Mouse (Mus musculus) kidney, embryonic 14.5 days (tissue): ENCODE data around the gene Cd164. TPM values are rescaled to one million over a fixed set of nuclear protein-coding genes. Genes with fewer than 3 reads are reported as not detected.

Source experiments
- ATAC-seq: fragments of 200-750 bp; cut with Nextera tagmentation; 2 replicates; pipeline ENCODE4 v1.8.0; 2017; ENCODE audit warnings: moderate number of reproducible peaks, mild to moderate bottlenecking, moderate TSS enrichment, moderate library complexity; ENCODE audit not compliant: low FRiP score, low TSS enrichment
- H3K27ac ChIP-seq: fragments of 300-500 bp; sonication (generic); 2 replicates; pipeline ENCODE4 v1.5.1; 2014; ENCODE audit warnings: low read depth, mild to moderate bottlenecking, low read length, moderate library complexity, mixed read lengths
- H3K27me3 ChIP-seq: fragments of 300-500 bp; sonication (generic); 2 replicates; pipeline ENCODE4 v1.6.1; 2014; ENCODE audit warnings: mild to moderate bottlenecking, low read length; ENCODE audit not compliant: control insufficient read depth, insufficient read depth
- H3K36me3 ChIP-seq: fragments of 300-500 bp; sonication (generic); 2 replicates; pipeline ENCODE4 v1.6.1; 2014; ENCODE audit warnings: low read length, mixed read lengths; ENCODE audit not compliant: control insufficient read depth, insufficient read depth
- H3K4me1 ChIP-seq: fragments of 300-500 bp; sonication (generic); 2 replicates; pipeline ENCODE4 v1.6.1; 2014; ENCODE audit warnings: low read length, mixed read lengths; ENCODE audit not compliant: control insufficient read depth, insufficient read depth
- H3K4me2 ChIP-seq: fragments of 300-500 bp; sonication (generic); replicated peaks from 2 replicates; pipeline ENCODE4 v1.6.1; 2014; ENCODE audit warnings: low read depth, mild to moderate bottlenecking, low read length
- H3K4me3 ChIP-seq: fragments of 300-500 bp; sonication (generic); 2 replicates; pipeline ENCODE4 v1.5.1; 2014; ENCODE audit warnings: mild to moderate bottlenecking, low read length
- H3K9ac ChIP-seq: fragments of 300-500 bp; sonication (generic); 2 replicates; pipeline ENCODE4 v1.6.1; 2014; ENCODE audit warnings: low read depth, mild to moderate bottlenecking, low read length, moderate library complexity
- H3K9me3 ChIP-seq: fragments of 300-500 bp; sonication (generic); 2 replicates; pipeline ENCODE4 v1.6.1; 2016; ENCODE audit warnings: low read length; ENCODE audit not compliant: control insufficient read depth
- WGBS: fragments of 180-500 bp; shearing (Covaris S2); extraction: QIAGEN DNeasy Blood & Tissue Kit; methylation state at CpG from one replicate; pipeline ENCODE4 v1.1.7; 2014; 5-methylcytosine and 5-hydroxymethylcytosine counted together
- polyA plus RNA-seq: library from polyadenylated mRNA; unstranded; fragments of >200 nt; fragmentation: Nextera tagmentation; extraction: Ambion mirVana; gene quantifications from 2 replicates; pipeline ENCODE4 v1.2.1, GENCODE M21; 2014

The Cd164 gene
- polyA plus RNA-seq, 1 experiment from 2014 or later, result 221 TPM

DNA sequence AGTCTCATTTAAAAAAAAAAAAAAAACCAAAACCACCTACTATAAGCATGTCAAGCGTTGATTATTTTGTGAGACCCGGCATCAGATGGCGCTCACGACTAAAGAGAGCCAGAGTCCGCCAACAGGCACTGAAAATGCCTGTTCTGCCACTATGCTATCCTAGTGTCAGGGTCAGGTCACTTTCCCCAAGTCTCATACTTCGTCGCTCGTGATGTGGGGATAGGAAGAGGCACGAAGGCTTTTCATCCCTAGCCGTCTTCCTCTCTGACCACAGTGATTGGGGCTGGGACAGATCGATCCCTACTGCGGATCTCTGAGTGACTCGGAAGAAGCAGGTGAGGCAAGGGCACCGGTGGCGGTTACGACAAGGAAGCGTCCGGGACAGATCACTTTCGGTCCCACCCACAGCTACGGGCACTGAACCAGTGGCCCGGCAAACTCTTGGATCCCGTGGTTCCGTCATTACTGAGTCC lies 670 bp upstream of the Cd164 start:
- WGBS, result under 1% methylated on average over 23 of the region's 23 CpGs

DNA sequence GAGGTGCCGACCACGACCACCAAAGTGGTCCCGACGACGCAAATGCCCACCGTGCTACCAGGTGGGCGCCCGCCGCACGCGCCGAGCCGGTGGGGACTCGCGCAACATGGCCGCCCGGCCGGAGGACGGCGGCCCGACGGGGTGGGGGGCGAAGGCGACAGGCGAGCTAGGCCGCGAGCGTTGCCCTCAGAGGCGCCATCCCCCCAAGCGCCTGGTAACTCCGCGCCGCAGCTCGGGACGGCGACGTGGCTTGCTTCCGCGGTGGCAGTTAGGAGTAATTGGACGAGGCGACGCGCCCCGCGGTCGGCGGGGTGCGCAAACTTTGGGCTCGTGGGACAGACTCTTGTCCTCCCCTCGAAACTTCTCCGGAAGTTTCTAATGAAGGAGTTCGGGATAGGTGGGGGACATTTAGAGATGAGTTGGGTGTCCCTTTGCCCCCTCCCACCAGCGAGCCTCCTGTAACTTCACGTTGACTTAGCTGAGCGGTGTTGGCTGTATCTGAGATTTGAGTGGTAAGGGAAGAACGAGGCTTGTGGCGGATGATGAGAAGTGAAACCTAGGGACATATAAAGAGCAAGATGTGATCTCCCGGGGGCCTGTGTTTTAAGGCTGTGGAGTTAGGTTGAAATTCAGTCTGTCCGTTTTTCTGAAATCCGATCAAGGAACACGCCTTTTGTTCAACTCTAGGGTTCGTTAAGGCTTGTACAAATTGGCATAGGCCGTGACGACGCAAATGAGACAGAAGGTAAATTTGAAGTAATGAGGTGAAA lies 611 bp downstream of the Cd164 start:
- Histone ChIP-seq H3K4me2 (peak overlapping the region; percentile 73), H3K36me3 (peaks cover 18% of the 10 kb centered on the region), H3K27ac (peak overlapping the region; percentile 94), H3K9ac (peak overlapping the region; percentile 92), H3K9me3 (no peaks in the 10 kb centered on the region), H3K27me3 (no peaks in the 10 kb centered on the region), H3K4me1 (peaks cover 16% of the 10 kb centered on the region), H3K4me3 (peak overlapping the region; percentile 74)
- peak; percentile 67; the same call in 1 of the 2 replicates for ATAC-seq
- under 1% methylated on average over 63 of the region's 65 CpGs for WGBS

More for the DNA sequence above, 670 bp upstream of the Cd164 start:
- H3K27ac ChIP-seq, result peak overlapping the region; percentile 94
- no peaks in the 10 kb centered on the region for H3K9me3 ChIP-seq
- H3K9ac ChIP-seq, result peak overlapping the region; percentile 92
- H3K4me1 ChIP-seq, result peaks cover 16% of the 10 kb centered on the region
- peak overlapping the region; percentile 73 for H3K4me2 ChIP-seq
- peak; percentile 62 for ATAC-seq
- H3K36me3 ChIP-seq, result peaks cover 6% of the 10 kb centered on the region; the same call in 1 of the 2 replicates
- peak overlapping the region; percentile 74 for H3K4me3 ChIP-seq
- no peaks in the 10 kb centered on the region for H3K27me3 ChIP-seq

DNA sequence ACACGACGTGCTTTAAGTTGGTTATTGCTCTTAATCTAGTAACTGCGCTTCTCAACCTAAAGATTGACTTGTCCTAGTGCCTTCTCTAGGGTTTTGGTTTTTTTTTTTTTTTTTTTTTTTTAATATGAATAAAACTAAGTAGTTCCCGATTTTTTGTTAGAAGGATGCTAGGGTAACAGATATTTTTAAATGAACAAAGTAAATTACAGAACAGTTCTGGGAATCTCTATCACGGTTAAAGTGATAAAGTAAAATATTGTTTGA lies 1.1 kb downstream of the Cd164 start:
- WGBS, result 2% methylated on average over 5 of the region's 5 CpGs
- peaks cover 16% of the 10 kb centered on the region for H3K4me1 ChIP-seq

DNA sequence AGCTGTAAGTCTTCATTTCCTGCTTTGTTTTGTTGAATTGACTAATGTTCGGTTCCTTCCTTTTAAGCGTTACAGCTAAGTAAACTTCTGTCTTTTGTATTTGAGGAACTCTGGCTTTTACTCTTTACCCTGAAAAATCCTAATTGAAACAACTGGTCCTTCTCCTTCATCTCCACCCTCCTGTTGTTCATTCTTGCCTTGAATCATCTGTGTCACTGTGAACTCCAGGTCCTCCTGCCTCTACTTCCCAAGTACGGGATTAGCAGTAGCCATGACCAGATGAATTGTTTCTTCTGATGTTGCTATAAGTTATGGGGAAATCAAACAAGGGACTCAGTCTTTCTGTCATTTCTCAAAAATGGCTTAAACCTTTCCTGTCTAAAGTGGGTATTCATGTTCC lies 4.2 kb downstream of the Cd164 start:
- no peak overlapping the region for H3K9ac ChIP-seq
- no peak overlapping the region for H3K4me2 ChIP-seq
- H3K4me3 ChIP-seq, result no peak overlapping the region
- H3K36me3 ChIP-seq, result peaks cover 41% of the 10 kb centered on the region
- WGBS, result 76% methylated on average over 3 of the region's 3 CpGs
- ATAC-seq, result no peak
- no peaks in the 10 kb centered on the region for H3K27me3 ChIP-seq
- peaks cover 16% of the 10 kb centered on the region for H3K4me1 ChIP-seq
- no peak overlapping the region for H3K27ac ChIP-seq
- no peaks in the 10 kb centered on the region for H3K9me3 ChIP-seq

More for the DNA sequence above, 1.1 kb downstream of the Cd164 start:
- Histone ChIP-seq H3K27me3 (no peaks in the 10 kb centered on the region), H3K9ac (peak overlapping the region; percentile 92), H3K4me3 (peak overlapping the region; percentile 74), H3K9me3 (no peaks in the 10 kb centered on the region), H3K27ac (no peak overlapping the region), H3K36me3 (peaks cover 20% of the 10 kb centered on the region), H3K4me2 (peak overlapping the region; percentile 73)
- no peak for ATAC-seq

DNA sequence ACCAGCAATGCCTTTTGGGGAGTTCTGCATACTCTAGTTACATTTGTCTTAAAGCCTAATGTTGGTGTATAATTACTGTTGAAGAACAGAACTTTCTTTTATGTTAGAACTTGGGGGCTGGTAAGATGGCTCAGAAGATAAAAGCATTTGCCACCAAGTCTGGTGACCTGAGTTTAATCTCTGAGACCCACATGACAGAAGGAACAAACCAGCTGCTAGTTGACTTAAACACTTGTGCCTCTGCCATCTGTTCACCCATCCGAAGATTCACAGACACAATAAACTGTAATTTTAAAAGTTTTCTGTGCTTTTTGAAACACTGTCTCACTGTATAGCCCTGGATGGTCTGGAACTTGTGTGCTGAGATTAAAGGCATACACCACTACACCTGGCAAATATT lies 6.5 kb downstream of the Cd164 start:
- Histone ChIP-seq H3K9me3 (no peaks in the 10 kb centered on the region), H3K4me3 (no peak overlapping the region), H3K4me2 (no peak overlapping the region), H3K27ac (no peak overlapping the region), H3K9ac (no peak overlapping the region), H3K4me1 (peaks cover 16% of the 10 kb centered on the region), H3K36me3 (peaks cover 62% of the 10 kb centered on the region), H3K27me3 (no peaks in the 10 kb centered on the region)
- WGBS, result 82% methylated on average over 1 of the region's 1 CpGs
- no peak for ATAC-seq

DNA sequence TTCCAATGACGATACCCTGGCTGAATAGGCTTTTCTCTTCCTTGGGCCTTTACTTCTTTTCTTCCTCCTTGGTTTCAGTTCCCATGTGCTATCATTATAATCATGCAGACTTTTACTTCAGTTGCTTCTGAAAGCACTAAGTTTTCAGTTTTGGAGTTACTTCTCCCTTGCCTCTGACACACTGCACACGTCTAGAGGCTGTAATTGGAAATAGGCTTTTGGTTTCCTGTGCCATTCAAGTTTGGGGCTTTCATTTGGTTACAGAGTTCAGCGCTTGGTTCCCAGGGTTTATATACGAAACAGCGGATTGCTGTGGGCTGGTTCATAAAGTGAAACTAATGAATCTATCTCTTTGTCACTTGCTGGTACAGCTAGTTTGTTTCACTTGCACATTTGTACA lies 10.8 kb downstream of the Cd164 start:
- Histone ChIP-seq H3K27me3 (no peaks in the 10 kb centered on the region), H3K4me2 (no peak overlapping the region), H3K27ac (no peak overlapping the region), H3K9me3 (no peaks in the 10 kb centered on the region), H3K4me1 (no peaks in the 10 kb centered on the region), H3K9ac (no peak overlapping the region), H3K36me3 (peaks cover 77% of the 10 kb centered on the region), H3K4me3 (no peak overlapping the region)
- ATAC-seq, result no peak
- WGBS, result 91% methylated on average over 5 of the region's 5 CpGs

DNA sequence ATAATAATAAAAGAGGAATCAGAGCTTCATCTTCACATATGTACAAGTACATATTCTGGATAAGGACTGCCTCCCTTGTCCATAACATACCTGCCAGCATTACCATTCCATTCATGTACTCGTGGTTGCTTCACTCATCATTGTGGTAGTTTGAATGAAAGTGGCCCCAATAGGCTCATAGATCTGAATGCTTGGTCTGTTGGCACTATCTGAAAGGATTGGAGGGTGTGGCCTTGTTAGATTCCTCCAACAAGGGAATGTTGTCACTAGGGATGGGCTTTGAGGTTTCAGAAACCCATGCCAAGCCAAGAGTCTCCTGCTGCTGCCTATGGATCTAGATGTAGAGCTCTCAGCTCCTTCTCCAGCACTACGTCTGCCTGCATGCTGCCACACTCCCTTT lies 16.8 kb downstream of the Cd164 start:
- 89% methylated on average over 2 of the region's 2 CpGs for WGBS
- H3K4me1 ChIP-seq, result no peaks in the 10 kb centered on the region
- H3K4me3 ChIP-seq, result no peak overlapping the region
- no peak overlapping the region for H3K9ac ChIP-seq
- no peak for ATAC-seq
- peaks cover 35% of the 10 kb centered on the region for H3K36me3 ChIP-seq
- no peaks in the 10 kb centered on the region for H3K9me3 ChIP-seq
- H3K27ac ChIP-seq, result no peak overlapping the region
- H3K27me3 ChIP-seq, result no peaks in the 10 kb centered on the region
- H3K4me2 ChIP-seq, result no peak overlapping the region

DNA sequence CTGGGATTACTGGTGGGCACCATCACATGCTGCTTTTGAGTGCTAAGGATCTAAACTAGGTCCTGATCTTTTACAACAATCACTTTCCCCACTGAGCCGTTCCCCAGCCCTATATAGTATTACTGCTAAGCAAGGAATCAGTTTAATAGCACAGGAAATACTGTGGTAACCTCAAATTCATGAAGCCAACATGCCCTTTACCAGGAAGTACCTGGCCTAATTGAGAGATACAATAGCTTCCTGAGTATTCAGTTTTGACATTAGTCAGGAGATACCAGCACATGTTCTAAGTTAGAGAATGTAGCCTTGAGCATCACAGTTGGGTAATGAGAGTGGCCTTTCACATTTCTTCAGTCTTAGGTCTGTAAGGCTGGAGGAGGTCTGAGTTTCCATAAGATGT lies 17.5 kb downstream of the Cd164 start:
- 86% methylated on average over 1 of the region's 1 CpGs for WGBS
- no peak overlapping the region for H3K4me2 ChIP-seq
- H3K9me3 ChIP-seq, result no peaks in the 10 kb centered on the region
- ATAC-seq, result no peak
- no peaks in the 10 kb centered on the region for H3K27me3 ChIP-seq
- H3K4me1 ChIP-seq, result no peaks in the 10 kb centered on the region
- H3K27ac ChIP-seq, result no peak overlapping the region
- no peak overlapping the region for H3K4me3 ChIP-seq
- peaks cover 28% of the 10 kb centered on the region for H3K36me3 ChIP-seq
- H3K9ac ChIP-seq, result no peak overlapping the region

DNA sequence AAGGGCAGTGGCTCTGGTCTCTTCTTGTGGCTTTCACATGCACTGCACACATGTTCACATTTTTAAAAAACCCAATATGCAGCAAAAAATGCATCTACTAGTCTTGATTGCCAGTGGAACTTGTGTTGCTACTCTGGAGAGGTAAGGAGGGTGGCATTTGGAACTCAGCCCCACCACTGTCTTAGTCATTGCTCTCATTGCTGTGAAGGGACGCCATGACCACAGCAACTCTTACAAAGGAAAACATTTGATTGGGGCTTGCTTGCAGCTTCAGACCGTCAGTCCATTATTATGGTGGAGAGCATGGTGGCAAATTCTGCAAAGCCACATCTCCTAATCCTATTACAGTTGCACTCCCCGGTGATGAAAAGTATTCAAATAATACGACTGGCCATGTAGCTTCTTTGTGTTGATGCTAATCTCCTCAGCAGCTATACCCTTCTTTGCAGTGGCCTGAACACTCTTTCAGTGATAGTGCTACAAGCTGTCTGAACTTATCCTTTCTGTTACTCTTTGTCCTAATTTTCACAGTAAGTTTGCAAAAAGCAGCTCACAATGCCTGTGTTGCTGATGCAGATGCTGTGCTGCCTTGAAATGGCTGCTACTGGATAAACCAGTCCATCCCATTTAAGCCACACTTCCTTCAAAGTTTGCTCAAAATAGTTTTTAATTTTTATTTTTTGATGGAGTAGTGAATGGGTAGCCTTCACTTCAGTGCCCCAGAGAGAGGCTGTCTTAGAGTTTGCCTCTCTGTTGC lies 18.2 kb downstream of the Cd164 start:
- Histone ChIP-seq H3K27ac (no peak overlapping the region), H3K27me3 (no peaks in the 10 kb centered on the region), H3K36me3 (peaks cover 24% of the 10 kb centered on the region), H3K4me3 (no peak overlapping the region), H3K9ac (no peak overlapping the region), H3K9me3 (no peaks in the 10 kb centered on the region), H3K4me2 (no peak overlapping the region), H3K4me1 (no peaks in the 10 kb centered on the region)
- WGBS, result 96% methylated on average over 4 of the region's 4 CpGs
- no peak for ATAC-seq
